Mouse (Mus musculus) adrenal gland, postnatal 10 days (tissue): Measurements from ENCODE around the gene Fam136a. TPM values are rescaled to one million over a fixed set of nuclear protein-coding genes. Genes with fewer than 3 reads are reported as not detected.
A peak's percentile ranks its signal among the peaks of the same experiment; 100 is the strongest.

Experiments used
- DNase-seq: peaks from one replicate; pipeline ENCODE4 v3.0.0; 2021; ENCODE audit warnings: mixed read lengths
- total RNA-seq, 2 experiments: library from RNA; stranded (reverse); gene quantifications; 2 replicates each; pipeline ENCODE4 v1.2.3; 2021

Gene Fam136a
- total RNA-seq, 2 experiments from 2014 or later, result 75.1 to 80.4 TPM

DNA sequence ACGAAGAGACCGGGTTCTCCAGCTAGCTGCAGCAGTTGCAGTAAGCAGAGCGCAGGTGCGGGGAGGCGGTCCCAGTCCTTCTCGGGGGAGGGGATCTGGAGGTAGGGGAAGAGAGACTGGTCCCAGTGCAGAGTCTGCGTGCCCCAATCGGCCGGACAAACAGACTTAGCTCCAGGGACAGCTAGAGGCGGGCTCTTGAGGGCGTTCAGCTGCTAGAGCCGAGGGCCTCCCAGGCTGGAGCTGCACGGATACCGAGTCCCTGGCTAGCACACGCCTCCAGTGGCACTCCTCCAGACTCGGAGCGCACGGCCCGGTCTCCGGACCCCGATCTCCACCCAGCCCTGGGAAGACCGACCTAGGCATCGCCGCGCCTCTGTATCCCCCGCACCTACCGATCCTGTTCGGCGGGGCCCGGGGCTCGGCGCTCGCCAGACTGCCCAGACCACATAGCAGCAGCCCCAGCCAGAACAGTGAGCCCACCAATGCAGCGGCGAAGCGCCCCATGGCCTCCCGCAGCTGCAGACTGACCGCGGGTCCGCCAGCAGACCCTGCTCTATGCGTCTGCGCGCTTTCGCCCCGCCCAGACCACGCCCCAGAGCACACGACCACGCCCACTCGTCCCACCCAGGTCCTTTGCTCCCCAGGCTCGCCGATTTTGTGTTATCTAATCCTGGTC is 31.3 kb downstream of the Fam136a start, which contains the start of gene Pcyox1:
Gene Pcyox1 (minus strand): TSS at position 574 of the 676 bp plus-strand sequence.
- DNase-seq, result peak; percentile 95

DNA sequence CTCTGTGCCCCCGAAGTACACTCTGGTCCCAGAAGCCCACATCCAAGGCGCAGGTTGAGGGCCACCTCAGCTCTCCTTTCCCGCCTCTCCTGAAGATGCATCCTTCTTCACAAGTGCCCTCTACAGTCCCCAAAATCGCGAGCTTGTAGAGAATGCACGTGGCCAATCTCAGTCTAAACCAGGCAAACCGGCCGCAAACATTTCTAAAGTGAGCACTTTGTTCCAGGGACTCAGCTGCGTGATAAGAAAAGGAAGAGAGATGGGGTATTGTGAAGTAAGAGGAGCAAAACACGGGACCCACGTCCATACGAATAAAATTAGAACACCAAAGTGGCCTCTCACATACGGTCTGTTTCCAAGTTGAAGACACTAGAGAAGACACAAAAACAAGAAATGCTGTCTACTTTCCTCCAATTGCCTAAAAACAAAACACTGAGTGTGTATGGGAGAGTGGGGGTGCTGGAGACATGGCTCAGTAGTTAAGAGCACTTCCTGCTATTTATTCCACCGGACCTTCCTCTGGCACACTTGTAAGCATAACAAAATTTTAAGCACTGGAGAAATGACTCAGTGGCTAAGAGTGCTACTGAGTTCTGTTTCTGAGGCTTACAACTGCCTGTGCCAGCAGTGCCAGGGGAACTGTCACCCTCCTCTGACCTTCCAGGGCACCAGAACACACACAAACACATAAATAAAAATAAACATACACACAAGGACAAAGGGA is 32.0 kb downstream of the Fam136a start:
- no peak for DNase-seq

DNA sequence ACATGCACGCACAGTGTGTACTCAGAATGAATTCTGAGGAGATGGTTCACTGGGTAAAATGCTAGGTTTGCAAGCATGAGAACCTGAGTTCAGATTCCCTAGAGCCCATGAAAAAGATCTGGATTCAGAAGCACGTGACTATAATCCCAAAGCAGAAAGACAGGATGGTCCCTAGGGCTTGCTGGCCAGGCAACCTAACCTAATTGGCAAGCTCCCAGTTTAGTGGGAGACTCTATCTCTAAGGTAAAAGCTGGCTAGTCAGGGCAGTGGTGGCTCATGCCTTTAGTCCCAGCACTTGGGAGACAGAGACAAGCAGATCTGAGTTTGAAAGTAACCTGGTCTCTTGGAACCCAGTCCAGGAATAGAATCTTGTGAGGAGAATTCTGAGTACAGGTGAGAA is 33.5 kb downstream of the Fam136a start:
- peak; percentile 47 for DNase-seq

DNA sequence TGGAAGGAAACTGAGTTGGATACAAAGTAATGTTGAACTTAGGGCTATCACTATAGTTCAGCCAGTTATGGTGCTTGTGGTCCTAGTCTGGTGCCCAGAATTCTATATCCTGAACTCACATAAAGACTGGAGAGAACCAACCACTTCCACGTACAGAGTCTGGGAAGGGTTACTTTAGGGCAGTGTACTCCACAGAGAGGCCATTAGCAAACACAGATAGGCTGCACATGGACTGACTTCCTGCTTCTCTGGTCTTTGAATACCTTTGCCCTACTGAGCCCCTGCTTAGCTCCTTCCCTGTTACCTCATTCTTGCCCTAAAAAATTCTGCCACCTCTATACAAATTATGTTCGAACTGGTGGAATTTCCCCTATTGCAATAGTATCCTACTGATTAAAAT is 34.5 kb downstream of the Fam136a start:
- no peak for DNase-seq

DNA sequence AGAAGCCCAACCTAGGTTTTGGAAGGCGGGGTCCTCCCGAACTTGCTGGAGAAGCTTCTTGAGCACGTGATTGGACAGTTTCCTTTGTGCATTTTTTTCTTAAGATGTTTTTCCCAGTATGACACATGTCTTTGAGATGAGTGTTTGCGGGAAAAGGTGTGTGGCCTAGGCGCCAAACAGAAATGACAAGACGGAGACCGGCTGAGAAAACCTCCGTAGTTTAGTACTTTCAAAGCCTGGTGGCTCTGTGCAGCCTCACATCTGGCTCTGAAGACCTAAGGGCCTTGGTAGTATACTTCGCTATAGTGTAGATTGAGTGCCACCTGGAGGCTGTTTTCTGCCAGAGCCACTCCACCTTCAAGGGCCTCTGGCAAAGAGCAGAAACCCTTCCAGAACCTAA is 35.5 kb downstream of the Fam136a start:
- peak; percentile 82 for DNase-seq

DNA sequence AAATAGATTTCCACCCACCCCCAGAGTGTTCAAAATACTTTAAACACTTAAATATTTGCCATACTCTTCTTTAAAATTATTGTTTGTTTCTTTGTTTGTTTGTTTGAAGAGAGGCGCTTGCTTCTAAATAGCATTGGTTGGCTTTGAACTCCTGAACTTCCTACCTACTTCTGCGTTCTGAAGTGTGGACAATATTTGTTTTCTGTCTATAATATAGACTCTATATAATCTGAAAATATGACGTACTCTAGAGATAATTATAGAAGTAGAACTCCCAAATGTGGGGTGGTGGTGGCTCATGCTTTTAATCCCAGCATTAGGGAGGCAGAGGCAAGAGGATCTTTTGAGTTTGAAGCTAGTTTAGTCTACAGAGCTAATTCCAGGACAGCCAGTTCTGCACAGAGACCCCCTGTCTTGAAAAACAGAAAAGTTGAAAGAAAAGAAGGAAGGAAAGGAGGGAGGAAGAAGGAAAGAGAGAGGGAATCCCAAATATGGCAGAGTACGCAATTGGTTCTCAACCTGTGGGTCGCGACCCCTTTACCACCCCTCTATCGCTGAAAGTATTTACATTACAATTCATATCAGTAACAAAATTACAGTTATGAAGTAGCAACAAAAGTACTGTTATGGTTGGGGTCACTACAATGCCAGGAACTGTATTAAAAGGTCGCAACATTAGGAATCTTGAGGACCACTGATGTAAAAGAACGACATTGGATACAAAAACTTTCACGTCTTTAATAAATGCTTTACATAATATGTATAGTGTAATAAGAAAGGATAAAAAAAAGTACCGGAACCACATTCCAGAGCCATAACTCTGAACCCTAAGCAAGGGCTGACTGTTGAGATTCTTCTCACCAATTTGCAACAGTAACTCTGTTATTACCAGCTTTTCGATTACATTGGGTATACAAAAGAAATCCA is 37.5 kb downstream of the Fam136a start:
- no peak for DNase-seq

DNA sequence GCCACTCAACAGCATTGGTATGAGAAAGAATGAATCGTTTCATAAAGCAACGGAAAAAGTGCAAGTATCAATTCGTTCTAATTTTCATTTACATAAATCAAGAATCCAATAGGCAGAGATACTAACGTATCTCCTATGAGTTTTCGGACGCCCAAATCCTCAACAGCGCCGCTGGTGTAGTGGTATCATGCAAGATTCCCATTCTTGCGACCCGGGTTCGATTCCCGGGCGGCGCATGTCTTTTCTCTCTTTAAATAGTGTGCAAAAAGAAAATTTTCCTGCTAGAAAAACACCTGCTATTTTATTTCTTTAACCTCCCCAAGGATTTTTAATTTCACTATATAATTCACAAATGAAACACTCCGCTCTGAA is 38.3 kb downstream of the Fam136a start:
- DNase-seq, result peak; percentile 93

DNA sequence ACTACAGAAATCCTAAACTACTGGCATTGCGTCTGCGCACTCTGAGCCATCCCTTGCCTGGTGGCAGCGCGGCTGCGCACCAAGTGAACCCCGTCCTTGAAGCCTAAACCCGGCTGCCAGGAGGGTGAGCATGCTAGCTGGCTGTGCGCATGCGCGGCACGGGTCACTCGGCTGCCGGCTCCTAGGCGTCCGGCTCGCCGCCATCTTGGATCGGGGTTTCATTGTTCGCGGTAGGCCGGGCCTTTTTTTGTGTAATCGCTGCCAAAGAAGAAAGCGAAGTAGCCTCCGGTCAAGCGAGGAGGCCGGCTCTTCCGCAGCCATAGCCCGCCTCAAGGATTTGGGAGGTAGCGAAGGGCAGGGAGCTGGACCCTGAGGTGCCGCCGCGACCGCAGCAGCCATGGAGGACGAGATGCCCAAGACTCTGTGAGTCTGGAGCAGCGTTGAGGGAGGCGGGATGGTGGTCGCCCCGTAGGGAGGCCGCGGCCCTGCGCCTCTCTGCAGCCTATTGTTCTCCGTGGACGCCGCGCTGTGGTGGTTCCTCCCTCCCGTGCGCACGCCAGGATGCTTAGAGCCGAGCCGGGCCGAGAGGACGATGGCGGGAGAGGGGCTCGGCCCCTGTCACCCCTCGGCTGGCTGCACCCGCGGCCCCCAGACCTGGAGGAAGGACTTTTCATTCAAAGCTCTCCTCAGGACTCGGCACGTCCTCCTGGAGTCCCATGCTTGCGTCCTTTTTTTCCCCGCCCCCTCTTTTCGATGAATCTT is 38.8 kb downstream of the Fam136a start, which contains the start of gene Tia1:
Gene Tia1 (plus strand): TSS at position 120 of the 762 bp plus-strand sequence.
- DNase-seq, result peak; percentile 97

DNA sequence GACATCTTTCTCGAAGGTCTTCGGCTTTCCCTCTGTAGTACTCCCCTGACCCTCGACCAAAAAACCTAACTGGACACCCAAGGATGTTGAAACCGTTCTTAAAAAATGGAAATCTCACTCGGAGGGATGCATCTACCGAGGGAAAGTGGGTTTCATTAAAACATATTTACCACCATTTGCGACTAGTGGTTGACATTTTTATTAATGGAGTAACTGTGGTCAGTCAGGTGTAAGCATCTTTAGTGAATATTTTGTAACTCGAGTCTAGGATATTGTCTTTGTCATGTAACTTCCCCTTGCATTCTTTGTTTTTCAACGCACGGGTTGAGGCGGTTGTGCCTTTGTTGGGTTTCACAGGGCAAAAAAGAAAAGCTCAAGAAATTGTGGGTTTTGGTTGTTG is 39.5 kb downstream of the Fam136a start:
- DNase-seq, result no peak

DNA sequence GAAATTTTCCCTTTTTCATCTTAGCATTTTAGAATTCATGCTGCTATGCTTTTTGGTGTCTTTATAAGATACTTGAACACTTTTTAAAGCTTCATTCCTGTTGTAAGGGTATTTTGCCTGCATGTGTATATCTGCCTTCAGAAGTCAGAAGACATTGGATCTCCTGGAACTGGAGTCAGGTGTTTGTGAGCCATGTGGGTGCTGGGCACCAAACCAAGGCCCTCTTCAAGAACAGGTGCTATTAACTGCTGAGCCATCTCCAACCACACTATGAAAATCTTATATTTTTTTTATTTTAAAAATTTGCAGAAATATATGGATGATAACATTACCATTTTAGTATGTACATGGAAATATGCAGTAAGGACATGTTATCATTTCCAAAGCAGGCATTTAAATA is 40.9 kb downstream of the Fam136a start:
- no peak for DNase-seq

DNA sequence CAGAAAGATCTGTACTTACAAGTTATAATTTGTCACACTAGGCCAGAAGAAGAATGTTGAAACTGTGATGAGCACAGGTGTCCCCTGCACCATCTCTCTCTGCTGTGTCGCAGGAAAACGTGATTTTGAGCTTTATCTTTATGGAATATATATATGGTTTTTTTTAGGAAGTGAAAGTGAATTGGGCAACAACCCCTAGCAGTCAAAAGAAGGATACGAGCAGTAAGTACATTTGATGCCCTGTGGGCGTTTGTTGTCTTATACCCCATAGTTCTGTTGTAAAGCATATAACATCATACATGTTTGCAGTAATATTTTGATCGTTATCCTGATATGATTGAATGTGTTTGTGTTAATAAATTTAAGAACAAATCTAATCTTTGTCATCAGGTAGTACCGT is 53.3 kb downstream of the Fam136a start:
- no peak for DNase-seq

DNA sequence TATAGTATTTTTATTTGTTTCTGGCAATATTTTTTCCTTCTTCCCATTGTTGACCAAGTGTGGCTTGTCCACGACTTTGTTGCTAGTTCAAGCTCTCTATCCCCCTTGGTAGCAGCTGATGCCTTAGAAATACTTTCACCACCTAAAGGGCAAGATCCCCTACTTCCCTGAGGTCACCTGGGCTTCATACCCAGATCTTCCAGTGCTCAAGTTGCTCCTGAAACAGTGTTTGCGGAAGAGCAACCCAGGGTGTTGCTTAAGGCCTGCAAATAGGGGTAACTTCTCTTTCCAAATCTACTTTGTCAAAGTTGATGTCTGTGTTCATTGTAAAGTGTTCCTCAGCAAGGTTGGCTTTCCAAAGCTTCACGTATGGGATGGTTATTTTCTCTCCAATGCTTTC is 53.8 kb downstream of the Fam136a start:
- DNase-seq, result no peak

Other genes with a start within 250 kb of the Fam136a start
- 1 to 10 TPM; 8.1 to 9.0 TPM for gene Tgfa, start 170.4 kb upstream of the Fam136a start, total RNA-seq
- gene Snrpg, start 5.7 kb downstream of the Fam136a start, total RNA-seq, result 100 to 1,000 TPM; 222 to 235 TPM
- gene Pcyox1, start 31.5 kb downstream of the Fam136a start, total RNA-seq, result 100 to 1,000 TPM; 149 to 167 TPM
- gene Tia1, start 38.6 kb downstream of the Fam136a start, total RNA-seq, result 10 to 100 TPM; 43.8 to 86.4 TPM
- gene Gm44790, start 61.0 kb downstream of the Fam136a start, total RNA-seq, result under 1 TPM in 1 of 2 experiments, not detected in 1; 0.85 TPM
- gene C87436, start 72.7 kb downstream of the Fam136a start, total RNA-seq, result 10 to 100 TPM; 15.3 to 17.7 TPM
- 100 to 1,000 TPM; 233 to 243 TPM for gene Pcbp1, start 160.7 kb downstream of the Fam136a start, total RNA-seq